Mouse (Mus musculus): Measurements from ENCODE around the gene Cyp2r1.
"Not testable (repeated sequence)": the region's sequence is repeated elsewhere in the genome, so short reads cannot be mapped to it uniquely, and the experiment has no call there.

The Cyp2r1 gene

GRCm38 (mm10) chr7:114562531-114563241 lies at the start of gene Cyp2r1:
Gene Cyp2r1, minus strand, starts transcription at chr7:114562972.
- no peak for DNase-seq (ENCODE audit: extremely low read depth, insufficient read length, low spot score)

- peak; percentile 9 for DNase-seq (ENCODE audit: extremely low read depth, insufficient read length, low spot score)
These were observed 31.6 kb upstream of the Cyp2r1 start for GRCm38 (mm10) chr7:114594391-114594790.

DNA sequence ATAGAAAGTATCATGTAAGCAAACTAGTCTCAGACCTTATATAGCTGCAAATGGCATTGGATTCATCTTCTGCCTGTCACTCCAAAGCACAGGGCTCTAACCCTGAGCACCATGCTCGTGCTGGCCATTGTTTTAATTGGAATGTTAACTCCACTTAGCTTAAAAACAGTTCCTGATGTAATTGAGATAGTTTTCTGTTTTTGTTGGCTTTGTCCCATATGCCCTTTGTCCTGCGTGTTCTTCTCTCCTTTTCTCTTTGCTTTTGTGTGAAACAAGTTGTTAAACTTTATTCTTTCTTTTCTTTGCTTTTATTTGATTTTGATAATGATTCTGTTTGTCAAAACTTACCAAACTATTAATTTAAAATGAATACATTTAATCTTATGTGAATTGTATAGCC lies 19.7 kb upstream of the Cyp2r1 start:
- no peak for DNase-seq (ENCODE audit: extremely low read depth, insufficient read length, low spot score)

DNA sequence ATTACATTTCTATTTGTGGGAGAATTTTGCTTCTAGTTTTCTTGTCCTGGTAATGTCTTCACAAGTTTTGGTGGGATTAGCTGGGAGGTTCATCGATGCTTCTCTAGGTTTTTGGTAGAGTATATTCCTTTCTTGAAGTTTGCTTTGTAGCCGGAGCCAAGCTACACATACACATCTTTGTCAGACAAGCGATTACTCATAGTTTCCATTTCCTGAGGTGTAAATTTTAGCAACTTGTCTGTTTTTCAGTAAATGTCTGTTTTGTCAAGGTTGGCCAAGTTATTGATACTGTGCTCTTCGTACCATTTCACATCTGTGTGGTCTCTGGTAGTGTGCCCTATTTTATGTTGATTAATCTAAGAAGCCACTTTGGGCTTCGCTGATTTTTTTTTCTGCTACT lies 18.4 kb upstream of the Cyp2r1 start:
- no peak for DNase-seq (ENCODE audit: extremely low read depth, insufficient read length, low spot score)

GRCm38 (mm10) chr7:114580426-114580825 lies 17.7 kb upstream of the Cyp2r1 start:
- DNase-seq (ENCODE audit: extremely low read depth, insufficient read length, low spot score) = no peak

GRCm38 (mm10) chr7:114577665-114578064 lies 14.9 kb upstream of the Cyp2r1 start:
- DNase-seq (ENCODE audit: extremely low read depth, insufficient read length, low spot score) = no peak

GRCm38 (mm10) chr7:114576931-114577330 lies 14.2 kb upstream of the Cyp2r1 start:
- no peak for DNase-seq (ENCODE audit: extremely low read depth, insufficient read length, low spot score)

GRCm38 (mm10) chr7:114573866-114574265 lies 11.1 kb upstream of the Cyp2r1 start:
- DNase-seq (ENCODE audit: extremely low read depth, insufficient read length, low spot score) = not testable (repeated sequence)

DNA sequence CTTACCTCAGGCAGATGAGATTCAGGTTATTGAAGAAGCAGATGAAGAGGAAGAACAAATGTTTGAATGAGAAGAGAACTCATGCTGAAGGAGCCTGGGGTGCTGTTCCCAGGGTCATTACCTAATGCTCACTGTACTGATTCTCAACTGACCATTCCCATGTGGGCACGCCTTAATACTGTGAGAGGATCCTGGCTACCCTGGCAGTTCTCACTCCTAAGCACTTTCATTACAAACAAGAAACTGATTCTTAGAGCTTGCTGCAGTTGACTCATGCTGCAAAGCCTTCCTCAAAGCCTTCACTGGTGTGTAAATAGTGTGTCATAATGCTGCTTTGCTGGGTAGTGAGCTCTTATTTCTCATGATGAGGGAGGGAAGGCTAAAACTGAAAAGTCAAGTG lies 26.6 kb downstream of the Cyp2r1 start:
- no peak for DNase-seq (ENCODE audit: extremely low read depth, insufficient read length, low spot score)

- DNase-seq (ENCODE audit: extremely low read depth, insufficient read length, low spot score) = no peak
These were observed 36.5 kb downstream of the Cyp2r1 start for GRCm38 (mm10) chr7:114526245-114526644.

- no peak for DNase-seq (ENCODE audit: extremely low read depth, insufficient read length, low spot score)
These were observed 42.6 kb downstream of the Cyp2r1 start for GRCm38 (mm10) chr7:114520122-114520521.

DNA sequence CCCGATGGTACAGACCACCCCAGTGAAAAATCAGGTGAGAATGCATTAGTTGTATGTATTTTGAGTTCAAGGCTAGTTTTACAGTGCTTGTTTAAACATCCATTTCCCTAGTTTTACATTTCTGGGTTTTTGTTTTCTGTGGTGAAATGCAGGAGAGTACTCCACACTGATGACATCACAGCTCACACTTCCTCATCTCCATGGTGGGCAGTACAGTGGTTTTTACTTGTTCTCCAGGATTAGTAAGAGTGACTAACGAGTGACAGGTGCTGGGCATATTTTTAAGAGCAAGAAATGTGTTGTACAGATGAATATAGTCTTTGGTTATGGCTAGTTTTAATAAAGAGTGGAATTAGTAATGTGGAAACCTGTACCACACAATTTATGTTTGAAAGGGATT lies 53.9 kb downstream of the Cyp2r1 start:
- DNase-seq (ENCODE audit: extremely low read depth, insufficient read length, low spot score) = no peak
